Mouse (Mus musculus) forebrain, embryonic 10.5 days (tissue): ENCODE results near the gene Per2. TPM values are rescaled to one million over a fixed set of nuclear protein-coding genes. Genes with fewer than 3 reads are reported as not detected.

ENCODE experiments used
- DNase-seq: peaks from one replicate; pipeline ENCODE4 v3.0.0-alpha.2; 2017; ENCODE audit warnings: low spot score; ENCODE audit errors: extremely low spot score
- H3K27ac ChIP-seq: fragments of 300-500 bp; sonication (generic); 2 replicates; pipeline ENCODE4 v1.5.1; 2016; ENCODE audit warnings: mild to moderate bottlenecking
- H3K27me3 ChIP-seq: fragments of 300-500 bp; sonication (generic); 2 replicates; pipeline ENCODE4 v1.6.1; 2016; ENCODE audit warnings: mild to moderate bottlenecking; ENCODE audit not compliant: poor library complexity, severe bottlenecking
- H3K36me3 ChIP-seq: fragments of 300-500 bp; sonication (generic); replicated peaks from 2 replicates; pipeline ENCODE4 v1.6.1; 2016; ENCODE audit warnings: mild to moderate bottlenecking, moderate library complexity
- H3K4me1 ChIP-seq: fragments of 300-500 bp; sonication (generic); 2 replicates; pipeline ENCODE4 v1.6.1; 2016
- H3K4me3 ChIP-seq: fragments of 300-500 bp; sonication (generic); 2 replicates; pipeline ENCODE4 v1.5.1; 2016; ENCODE audit warnings: mild to moderate bottlenecking, moderate library complexity
- H3K9me3 ChIP-seq: fragments of 300-500 bp; sonication (generic); 2 replicates; pipeline ENCODE4 v1.6.1; 2016; ENCODE audit warnings: mild to moderate bottlenecking, moderate library complexity
- WGBS: fragments of 180-500 bp; shearing (Covaris S2); methylation state at CpG from one replicate; pipeline ENCODE4 v1.1.7; 2016; 5-methylcytosine and 5-hydroxymethylcytosine counted together
- polyA plus RNA-seq: library from polyadenylated mRNA; unstranded; fragments of >200 nt; fragmentation: Nextera tagmentation; extraction: Ambion mirVana; gene quantifications from 2 replicates; pipeline ENCODE4 v1.2.1, GENCODE M21; 2016

Per2 gene
- polyA plus RNA-seq: 1.3 and 1.6 TPM in 2 replicates

- peaks cover 57% of the 10 kb centered on the region for H3K4me1 ChIP-seq
- peak; percentile 99 for DNase-seq
- H3K9me3 ChIP-seq: no peaks in the 10 kb centered on the region
- peak within 1 kb of the TSS; percentile 63 for H3K4me3 ChIP-seq
- peaks cover 29% of the 10 kb centered on the region for H3K27me3 ChIP-seq
- peak within 1 kb of the TSS; percentile 80 for H3K27ac ChIP-seq
- no peaks in the 10 kb centered on the region for H3K36me3 ChIP-seq
- WGBS: under 1% methylated on average over 91 of the region's 91 CpGs
Observed at GRCm38 (mm10) chr1:91459059-91459809, at the start of gene Per2. Gene Per2, minus strand, starts transcription at chr1:91459324.

DNA sequence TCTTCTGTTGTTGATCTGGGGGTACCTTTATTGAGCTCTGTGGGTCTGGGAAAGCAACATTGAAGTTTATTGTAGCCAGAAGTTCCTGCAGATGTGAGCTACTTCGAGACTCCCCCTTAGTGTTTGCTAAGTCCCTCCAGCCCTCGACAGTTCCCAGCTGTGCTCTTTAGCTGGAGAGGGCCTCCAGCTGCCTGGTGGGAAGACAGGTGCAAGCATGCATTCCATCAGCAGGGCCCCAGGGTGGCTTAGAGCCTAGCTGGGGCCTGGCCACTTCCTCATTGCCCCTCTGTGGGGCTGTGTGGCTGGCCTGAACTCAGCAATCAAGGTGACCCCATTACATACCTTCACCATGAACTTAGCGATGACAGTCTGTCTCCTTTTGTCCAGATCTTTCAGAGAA, 45.5 kb upstream of the Per2 start:
- no peak for DNase-seq
- H3K9me3 ChIP-seq: no peaks in the 10 kb centered on the region
- no peaks in the 10 kb centered on the region for H3K27me3 ChIP-seq
- WGBS: 77% methylated on average over 3 of the region's 3 CpGs
- no peaks in the 10 kb centered on the region for H3K4me1 ChIP-seq
- H3K36me3 ChIP-seq: peaks cover 89% of the 10 kb centered on the region
- H3K27ac ChIP-seq: no peak overlapping the region
- H3K4me3 ChIP-seq: no peak overlapping the region

- WGBS: 94% methylated on average over 6 of the region's 6 CpGs
Observed at GRCm38 (mm10) chr1:91498579-91498978, 39.5 kb upstream of the Per2 start.

DNA sequence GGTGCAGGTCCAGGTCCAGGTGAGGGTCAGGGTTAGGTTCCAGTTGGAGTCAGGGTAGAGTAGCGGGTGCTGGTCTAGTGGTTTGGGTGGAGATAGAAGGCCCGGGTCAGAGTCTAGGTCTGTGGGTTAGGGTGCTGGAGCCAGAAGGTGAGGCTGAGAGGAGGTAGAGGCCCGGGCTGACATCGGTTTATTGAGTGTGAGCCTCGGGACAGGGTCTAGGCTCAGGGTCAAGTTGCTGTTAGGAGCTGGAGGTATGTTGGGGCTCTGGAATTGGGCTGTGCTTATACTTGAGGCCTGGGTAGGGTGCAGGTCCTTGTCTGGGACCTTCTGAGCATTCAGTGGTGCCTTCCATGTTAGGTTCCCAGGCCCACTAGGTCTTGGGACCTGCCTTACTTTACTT, 36.2 kb upstream of the Per2 start:
- Histone ChIP-seq H3K27me3 (peaks cover 13% of the 10 kb centered on the region), H3K4me3 (peak overlapping the region; percentile 86), H3K36me3 (peaks cover 12% of the 10 kb centered on the region), H3K27ac (peak overlapping the region; percentile 87), H3K9me3 (no peaks in the 10 kb centered on the region), H3K4me1 (peaks cover 40% of the 10 kb centered on the region)
- no peak for DNase-seq
- 55% methylated on average over 5 of the region's 5 CpGs for WGBS

More at GRCm38 (mm10) chr1:91498579-91498978, 39.5 kb upstream of the Per2 start:
- Histone ChIP-seq H3K36me3 (peaks cover 42% of the 10 kb centered on the region), H3K9me3 (no peaks in the 10 kb centered on the region), H3K4me1 (peaks cover 26% of the 10 kb centered on the region), H3K27ac (no peak overlapping the region), H3K4me3 (no peak overlapping the region), H3K27me3 (peaks cover 4% of the 10 kb centered on the region; the same call in 1 of the 2 replicates)
- DNase-seq: no peak

DNA sequence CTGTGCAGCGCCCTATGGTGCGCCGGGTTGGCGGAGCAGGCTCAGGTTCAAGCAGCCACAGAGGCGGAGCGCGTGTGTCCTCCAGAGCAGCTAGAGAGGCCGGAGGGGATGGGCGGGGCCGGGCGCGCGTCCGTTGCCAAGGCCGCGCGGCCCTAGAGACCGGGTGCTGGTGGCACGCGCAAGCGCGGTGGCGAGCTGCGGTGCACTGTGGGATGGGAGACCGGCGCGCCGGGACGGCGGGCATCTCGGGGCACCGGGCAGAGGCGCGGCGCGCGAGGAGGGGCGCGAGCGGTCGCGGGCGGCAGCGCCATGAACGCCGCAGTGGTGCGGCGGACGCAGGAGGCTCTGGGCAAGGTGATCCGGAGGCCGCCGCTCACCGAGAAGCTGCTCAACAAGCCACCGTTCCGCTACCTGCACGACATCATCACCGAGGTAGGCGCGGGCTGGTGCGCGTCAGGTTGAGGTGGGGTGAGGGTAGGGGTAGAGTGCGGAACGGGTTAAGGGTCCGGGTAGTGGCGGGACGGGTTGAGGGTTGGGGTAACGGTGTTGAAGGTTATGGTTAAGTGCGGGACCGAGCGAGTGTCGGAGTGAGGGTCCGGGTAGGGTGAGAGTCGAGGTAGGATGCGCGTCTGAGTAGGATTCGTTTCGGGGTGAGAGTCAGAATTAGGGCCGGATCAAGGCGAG, 35.5 kb upstream of the Per2 start, which contains the start of gene Traf3ip1:
Gene Traf3ip1, plus strand, starts transcription at position 191 of the 684 bp plus-strand sequence.
- under 1% methylated on average over 79 of the region's 79 CpGs for WGBS
- H3K27ac ChIP-seq: peak within 1 kb of the TSS; percentile 87

GRCm38 (mm10) chr1:91493938-91494337, 34.8 kb upstream of the Per2 start:
- H3K27ac ChIP-seq: peak overlapping the region; percentile 87
- 64% methylated on average over 3 of the region's 3 CpGs for WGBS

More for the DNA sequence above, 35.5 kb upstream of the Per2 start, which contains the start of gene Traf3ip1:
- Histone ChIP-seq H3K27me3 (peaks cover 13% of the 10 kb centered on the region), H3K4me3 (peak within 1 kb of the TSS; percentile 86), H3K9me3 (no peaks in the 10 kb centered on the region), H3K4me1 (peaks cover 40% of the 10 kb centered on the region), H3K36me3 (peaks cover 5% of the 10 kb centered on the region)
- peak; percentile 92 for DNase-seq

GRCm38 (mm10) chr1:91492740-91493139, 33.6 kb upstream of the Per2 start:
- no peaks in the 10 kb centered on the region for H3K36me3 ChIP-seq
- WGBS: 10% methylated on average over 2 of the region's 2 CpGs
- no peak overlapping the region for H3K4me3 ChIP-seq
- no peak for DNase-seq
- peaks cover 40% of the 10 kb centered on the region for H3K4me1 ChIP-seq
- H3K27me3 ChIP-seq: peaks cover 13% of the 10 kb centered on the region
- H3K9me3 ChIP-seq: no peaks in the 10 kb centered on the region
- H3K27ac ChIP-seq: no peak overlapping the region

More at GRCm38 (mm10) chr1:91493938-91494337, 34.8 kb upstream of the Per2 start:
- peaks cover 13% of the 10 kb centered on the region for H3K27me3 ChIP-seq
- 0 out of 2 replicates have a peak, but pooled peaks cover 3% of the 10 kb centered on the region for H3K36me3 ChIP-seq
- no peak for DNase-seq
- no peaks in the 10 kb centered on the region for H3K9me3 ChIP-seq
- H3K4me1 ChIP-seq: peaks cover 40% of the 10 kb centered on the region
- H3K4me3 ChIP-seq: peak overlapping the region; percentile 86

GRCm38 (mm10) chr1:91490322-91490721, 31.2 kb upstream of the Per2 start:
- no peak overlapping the region for H3K27ac ChIP-seq
- no peak for DNase-seq
- H3K27me3 ChIP-seq: peaks cover 13% of the 10 kb centered on the region
- H3K4me1 ChIP-seq: peaks cover 28% of the 10 kb centered on the region
- no peaks in the 10 kb centered on the region for H3K9me3 ChIP-seq
- no peaks in the 10 kb centered on the region for H3K36me3 ChIP-seq
- WGBS: 83% methylated on average over 1 of the region's 1 CpGs
- no peak overlapping the region for H3K4me3 ChIP-seq

DNA sequence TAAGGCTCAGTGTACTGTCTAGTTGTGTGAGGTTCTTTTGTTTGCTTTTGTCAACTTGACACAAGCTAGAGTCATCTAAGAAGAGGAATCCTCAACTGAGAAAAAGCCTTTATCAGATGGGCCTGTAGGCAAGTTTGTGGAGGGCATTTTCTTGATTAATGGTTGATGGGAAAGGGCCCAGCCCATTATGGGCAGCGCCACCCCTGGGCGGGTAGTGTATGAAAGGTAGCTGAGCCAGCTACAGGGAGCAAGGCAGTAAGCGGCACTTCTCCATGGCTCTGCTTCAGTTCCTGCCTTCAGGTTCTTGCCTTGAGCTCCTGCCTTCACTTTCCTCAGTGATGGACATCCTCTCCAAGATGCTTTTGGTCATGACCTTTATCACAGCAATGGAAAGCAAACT, 27.0 kb upstream of the Per2 start:
- H3K27me3 ChIP-seq: no peaks in the 10 kb centered on the region
- DNase-seq: no peak
- WGBS: 82% methylated on average over 3 of the region's 3 CpGs
- no peaks in the 10 kb centered on the region for H3K36me3 ChIP-seq
- H3K9me3 ChIP-seq: no peaks in the 10 kb centered on the region
- H3K4me1 ChIP-seq: 0 out of 2 replicates have a peak, but pooled peaks cover 3% of the 10 kb centered on the region
- H3K27ac ChIP-seq: no peak overlapping the region
- no peak overlapping the region for H3K4me3 ChIP-seq

- Histone ChIP-seq H3K27me3 (no peaks in the 10 kb centered on the region), H3K36me3 (no peaks in the 10 kb centered on the region), H3K27ac (no peak overlapping the region), H3K9me3 (no peaks in the 10 kb centered on the region), H3K4me1 (0 out of 2 replicates have a peak, but pooled peaks cover 3% of the 10 kb centered on the region), H3K4me3 (no peak overlapping the region)
- DNase-seq: no peak
- WGBS: 78% methylated on average over 3 of the region's 3 CpGs
Observed at GRCm38 (mm10) chr1:91485422-91485821, 26.3 kb upstream of the Per2 start.

GRCm38 (mm10) chr1:91484011-91484346, 24.9 kb upstream of the Per2 start:
- no peaks in the 10 kb centered on the region for H3K27me3 ChIP-seq
- H3K4me3 ChIP-seq: no peak overlapping the region
- 80% methylated on average over 5 of the region's 5 CpGs for WGBS
- DNase-seq: no peak
- 0 out of 2 replicates have a peak, but pooled peaks cover 3% of the 10 kb centered on the region for H3K4me1 ChIP-seq
- H3K27ac ChIP-seq: no peak overlapping the region
- H3K36me3 ChIP-seq: no peaks in the 10 kb centered on the region
- H3K9me3 ChIP-seq: no peaks in the 10 kb centered on the region; the same call in 1 of the 2 replicates

DNA sequence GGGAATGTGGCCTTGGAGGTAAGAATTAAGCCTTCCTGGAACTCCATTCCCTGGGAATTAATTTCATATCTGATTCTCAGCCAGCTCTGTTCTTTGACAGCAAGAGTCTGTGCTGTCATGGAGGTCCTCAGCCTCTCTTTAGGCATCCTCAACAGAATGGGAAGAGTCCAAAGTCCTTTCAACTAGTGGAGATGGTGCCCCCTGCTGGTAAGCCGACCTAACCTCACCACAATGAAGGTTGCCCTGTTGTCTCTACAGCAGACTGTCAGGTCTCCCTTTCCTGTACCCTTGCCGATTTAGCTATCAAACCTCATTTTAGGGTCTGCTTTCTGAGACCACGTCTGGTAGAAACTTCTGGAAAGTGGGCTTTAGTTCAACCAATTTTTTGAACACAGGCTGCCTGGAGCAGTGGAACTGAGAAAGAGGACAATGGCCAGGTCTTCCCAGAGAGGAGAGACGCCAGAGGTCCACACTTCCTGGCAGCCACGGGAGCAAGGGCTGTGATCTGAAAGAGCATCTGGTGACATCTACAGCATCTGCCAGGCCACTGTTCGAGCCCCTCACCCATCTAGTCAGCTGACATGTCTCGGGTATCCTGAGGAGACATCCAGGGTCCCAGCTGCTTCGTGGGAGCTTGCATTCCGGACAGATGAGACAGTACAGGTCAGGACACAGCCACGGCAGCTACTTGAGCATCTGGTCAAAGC, 24.3 kb upstream of the Per2 start:
- Histone ChIP-seq H3K4me3 (no peak overlapping the region), H3K36me3 (no peaks in the 10 kb centered on the region), H3K9me3 (no peaks in the 10 kb centered on the region; the same call in 1 of the 2 replicates), H3K27me3 (no peaks in the 10 kb centered on the region), H3K27ac (no peak overlapping the region), H3K4me1 (0 out of 2 replicates have a peak, but pooled peaks cover 3% of the 10 kb centered on the region)
- WGBS: 56% methylated on average over 10 of the region's 10 CpGs
- DNase-seq: peak; percentile 74
